Mouse (Mus musculus): ENCODE measurements around the gene Fam206a. TPM values are rescaled to one million over a fixed set of nuclear protein-coding genes. Genes with fewer than 3 reads are reported as not detected.

The Fam206a gene
- polyA plus RNA-seq, 1 experiment from 2014 or later = 20.1 TPM

GRCm38 (mm10) chr4:56831013-56831609 lies 29.0 kb downstream of the Fam206a start:
- H3K9me3 ChIP-seq (ENCODE audit: control insufficient read depth, low read depth, low read length) = no peaks in the 10 kb centered on the region
- no peak overlapping the region for H3K9ac ChIP-seq (replicated peaks; ENCODE audit: low read depth, low read length)
- H3K36me3 ChIP-seq (ENCODE audit: control insufficient read depth, insufficient read depth, low read length) = no peaks in the 10 kb centered on the region; the same call in 1 of the 2 replicates
- no peak overlapping the region for H3K4me3 ChIP-seq (ENCODE audit: low read depth, low read length)
- ATAC-seq (ENCODE audit: insufficient number of reproducible peaks, insufficient read depth, low FRiP score, low read depth) = no peak
- 61% methylated on average over 13 of the region's 13 CpGs for WGBS
- H3K4me2 ChIP-seq (replicated peaks; ENCODE audit: low read depth, low read length) = no peak overlapping the region
- H3K4me1 ChIP-seq (ENCODE audit: control insufficient read depth, insufficient read depth, low read length) = no peaks in the 10 kb centered on the region
- no peaks in the 10 kb centered on the region for H3K27me3 ChIP-seq (ENCODE audit: control insufficient read depth, insufficient read depth, low read length)
- H3K27ac ChIP-seq (ENCODE audit: low read length) = no peak overlapping the region

GRCm38 (mm10) chr4:56831998-56832397 lies 29.9 kb downstream of the Fam206a start:
- Histone ChIP-seq H3K9ac (replicated peaks; ENCODE audit: low read depth, low read length) (no peak overlapping the region), H3K27ac (ENCODE audit: low read length) (no peak overlapping the region), H3K36me3 (ENCODE audit: control insufficient read depth, insufficient read depth, low read length) (no peaks in the 10 kb centered on the region; the same call in 1 of the 2 replicates), H3K27me3 (ENCODE audit: control insufficient read depth, insufficient read depth, low read length) (no peaks in the 10 kb centered on the region), H3K9me3 (ENCODE audit: control insufficient read depth, low read depth, low read length) (no peaks in the 10 kb centered on the region), H3K4me3 (ENCODE audit: low read depth, low read length) (no peak overlapping the region), H3K4me2 (replicated peaks; ENCODE audit: low read depth, low read length) (no peak overlapping the region), H3K4me1 (ENCODE audit: control insufficient read depth, insufficient read depth, low read length) (no peaks in the 10 kb centered on the region)
- 87% methylated on average over 7 of the region's 7 CpGs for WGBS
- ATAC-seq (ENCODE audit: insufficient number of reproducible peaks, insufficient read depth, low FRiP score, low read depth) = no peak

DNA sequence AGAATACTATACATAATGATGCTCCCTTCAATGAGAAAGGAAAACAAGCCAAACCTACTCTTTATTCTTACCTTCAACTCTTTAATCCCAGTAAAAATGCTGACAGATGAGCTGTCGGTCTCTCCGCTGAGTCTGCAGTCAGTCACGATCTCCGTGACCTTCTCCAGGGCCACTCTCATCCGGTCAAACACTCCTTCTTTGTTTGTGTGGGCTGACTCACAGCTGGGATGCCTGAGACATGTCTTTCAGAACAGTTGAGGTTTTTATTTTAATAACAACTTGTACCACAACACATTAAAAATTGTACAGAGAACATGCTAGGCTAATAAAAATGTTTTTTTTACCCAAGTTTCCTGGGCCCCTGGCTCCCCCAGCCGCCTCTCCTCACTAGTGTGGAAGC lies 35.5 kb downstream of the Fam206a start:
- Histone ChIP-seq H3K9me3 (ENCODE audit: control insufficient read depth, low read depth, low read length) (no peaks in the 10 kb centered on the region), H3K36me3 (ENCODE audit: control insufficient read depth, insufficient read depth, low read length) (no peaks in the 10 kb centered on the region; the same call in 1 of the 2 replicates), H3K27ac (ENCODE audit: low read length) (no peak overlapping the region), H3K27me3 (ENCODE audit: control insufficient read depth, insufficient read depth, low read length) (no peaks in the 10 kb centered on the region), H3K4me3 (ENCODE audit: low read depth, low read length) (no peak overlapping the region), H3K9ac (replicated peaks; ENCODE audit: low read depth, low read length) (no peak overlapping the region), H3K4me1 (ENCODE audit: control insufficient read depth, insufficient read depth, low read length) (no peaks in the 10 kb centered on the region), H3K4me2 (replicated peaks; ENCODE audit: low read depth, low read length) (no peak overlapping the region)
- WGBS = 74% methylated on average over 6 of the region's 6 CpGs
- no peak for ATAC-seq (ENCODE audit: insufficient number of reproducible peaks, insufficient read depth, low FRiP score, low read depth)

GRCm38 (mm10) chr4:56840297-56840696 lies 38.2 kb downstream of the Fam206a start:
- no peak for ATAC-seq (ENCODE audit: insufficient number of reproducible peaks, insufficient read depth, low FRiP score, low read depth)
- no peak overlapping the region for H3K4me2 ChIP-seq (replicated peaks; ENCODE audit: low read depth, low read length)
- H3K4me3 ChIP-seq (ENCODE audit: low read depth, low read length) = no peak overlapping the region
- H3K4me1 ChIP-seq (ENCODE audit: control insufficient read depth, insufficient read depth, low read length) = no peaks in the 10 kb centered on the region
- 63% methylated on average over 3 of the region's 3 CpGs for WGBS
- no peaks in the 10 kb centered on the region for H3K27me3 ChIP-seq (ENCODE audit: control insufficient read depth, insufficient read depth, low read length)
- no peak overlapping the region for H3K27ac ChIP-seq (ENCODE audit: low read length)
- no peak overlapping the region for H3K9ac ChIP-seq (replicated peaks; ENCODE audit: low read depth, low read length)
- H3K36me3 ChIP-seq (ENCODE audit: control insufficient read depth, insufficient read depth, low read length) = no peaks in the 10 kb centered on the region; the same call in 1 of the 2 replicates
- no peaks in the 10 kb centered on the region for H3K9me3 ChIP-seq (ENCODE audit: control insufficient read depth, low read depth, low read length)

DNA sequence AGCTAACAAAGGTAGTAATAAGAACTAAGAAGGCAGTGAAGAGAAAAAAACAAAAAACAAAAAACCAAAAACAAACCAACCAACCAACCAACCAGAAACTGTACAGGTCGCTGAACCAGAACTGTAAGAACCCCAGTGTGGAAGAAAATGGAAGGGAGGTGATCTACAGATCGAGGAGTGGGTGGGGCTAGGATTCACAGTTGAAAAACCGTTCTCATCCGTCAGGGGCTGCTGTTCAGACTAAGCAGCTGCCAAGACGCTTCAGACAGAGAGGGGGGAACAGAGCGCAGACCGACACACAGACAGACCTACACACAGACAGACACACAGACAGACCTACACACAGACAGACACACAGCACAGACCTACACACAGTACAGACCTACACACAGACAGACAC lies 40.4 kb downstream of the Fam206a start:
- no peak overlapping the region for H3K27ac ChIP-seq (ENCODE audit: low read length)
- H3K4me2 ChIP-seq (replicated peaks; ENCODE audit: low read depth, low read length) = no peak overlapping the region
- H3K4me3 ChIP-seq (ENCODE audit: low read depth, low read length) = no peak overlapping the region
- ATAC-seq (ENCODE audit: insufficient number of reproducible peaks, insufficient read depth, low FRiP score, low read depth) = no peak
- 74% methylated on average over 7 of the region's 7 CpGs for WGBS
- no peaks in the 10 kb centered on the region for H3K4me1 ChIP-seq (ENCODE audit: control insufficient read depth, insufficient read depth, low read length)
- H3K36me3 ChIP-seq (ENCODE audit: control insufficient read depth, insufficient read depth, low read length) = no peaks in the 10 kb centered on the region; the same call in 1 of the 2 replicates
- no peaks in the 10 kb centered on the region for H3K27me3 ChIP-seq (ENCODE audit: control insufficient read depth, insufficient read depth, low read length)
- H3K9ac ChIP-seq (replicated peaks; ENCODE audit: low read depth, low read length) = no peak overlapping the region
- H3K9me3 ChIP-seq (ENCODE audit: control insufficient read depth, low read depth, low read length) = no peaks in the 10 kb centered on the region

GRCm38 (mm10) chr4:56843963-56844362 lies 41.8 kb downstream of the Fam206a start:
- Histone ChIP-seq H3K9ac (replicated peaks; ENCODE audit: low read depth, low read length) (no peak overlapping the region), H3K27me3 (ENCODE audit: control insufficient read depth, insufficient read depth, low read length) (no peaks in the 10 kb centered on the region), H3K27ac (ENCODE audit: low read length) (no peak overlapping the region), H3K4me3 (ENCODE audit: low read depth, low read length) (no peak overlapping the region), H3K9me3 (ENCODE audit: control insufficient read depth, low read depth, low read length) (no peaks in the 10 kb centered on the region), H3K4me2 (replicated peaks; ENCODE audit: low read depth, low read length) (no peak overlapping the region), H3K36me3 (ENCODE audit: control insufficient read depth, insufficient read depth, low read length) (no peaks in the 10 kb centered on the region; the same call in 1 of the 2 replicates), H3K4me1 (ENCODE audit: control insufficient read depth, insufficient read depth, low read length) (no peaks in the 10 kb centered on the region)
- ATAC-seq (ENCODE audit: insufficient number of reproducible peaks, insufficient read depth, low FRiP score, low read depth) = no peak
- WGBS = 77% methylated on average over 2 of the region's 2 CpGs

GRCm38 (mm10) chr4:56844911-56845310 lies 42.8 kb downstream of the Fam206a start:
- 91% methylated on average over 4 of the region's 4 CpGs for WGBS
- H3K9ac ChIP-seq (replicated peaks; ENCODE audit: low read depth, low read length) = no peak overlapping the region

DNA sequence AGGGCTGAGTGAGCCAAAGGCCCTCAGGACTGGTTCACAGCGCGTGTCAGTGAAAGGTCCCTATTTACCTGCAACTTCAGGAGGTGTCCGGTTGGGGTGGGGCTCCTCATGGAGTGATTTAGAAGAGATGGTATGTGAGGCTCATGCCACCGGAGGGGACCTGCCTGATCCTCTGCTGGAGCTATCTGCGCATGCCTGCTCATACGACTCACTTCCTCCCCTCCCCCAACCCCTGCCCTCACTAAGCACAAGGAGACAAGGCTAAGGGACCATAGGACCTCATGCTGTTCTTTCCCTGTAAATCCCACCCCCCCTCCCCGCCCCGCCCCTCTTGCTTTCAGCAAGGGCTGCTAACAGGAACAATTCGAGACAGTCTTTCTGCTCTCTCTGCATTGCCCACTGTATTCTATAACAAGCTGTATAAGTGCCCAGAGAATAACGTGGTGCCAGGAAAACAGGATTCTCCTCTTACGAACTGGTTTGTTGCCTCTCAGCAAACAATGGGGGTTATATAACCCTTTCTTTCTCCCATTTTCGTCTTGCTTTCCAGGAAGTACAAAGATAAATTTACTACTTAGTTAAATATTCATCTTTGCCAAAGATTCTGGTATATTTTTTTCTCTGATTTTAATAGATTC lies 43.9 kb downstream of the Fam206a start:
- H3K27me3 ChIP-seq (ENCODE audit: control insufficient read depth, insufficient read depth, low read length) = no peaks in the 10 kb centered on the region
- H3K4me1 ChIP-seq (ENCODE audit: control insufficient read depth, insufficient read depth, low read length) = 0 out of 2 replicates have a peak, but pooled peaks cover 2% of the 10 kb centered on the region
- H3K27ac ChIP-seq (ENCODE audit: low read length) = no peak overlapping the region
- H3K36me3 ChIP-seq (ENCODE audit: control insufficient read depth, insufficient read depth, low read length) = no peaks in the 10 kb centered on the region; the same call in 1 of the 2 replicates
- no peak overlapping the region for H3K4me3 ChIP-seq (ENCODE audit: low read depth, low read length)
- 71% methylated on average over 12 of the region's 12 CpGs for WGBS
- no peak for ATAC-seq (ENCODE audit: insufficient number of reproducible peaks, insufficient read depth, low FRiP score, low read depth)
- no peak overlapping the region for H3K4me2 ChIP-seq (replicated peaks; ENCODE audit: low read depth, low read length)
- no peak overlapping the region for H3K9ac ChIP-seq (replicated peaks; ENCODE audit: low read depth, low read length)
- no peaks in the 10 kb centered on the region for H3K9me3 ChIP-seq (ENCODE audit: control insufficient read depth, low read depth, low read length)

More at GRCm38 (mm10) chr4:56844911-56845310, 42.8 kb downstream of the Fam206a start:
- H3K9me3 ChIP-seq (ENCODE audit: control insufficient read depth, low read depth, low read length) = no peaks in the 10 kb centered on the region
- no peak overlapping the region for H3K4me3 ChIP-seq (ENCODE audit: low read depth, low read length)
- no peak for ATAC-seq (ENCODE audit: insufficient number of reproducible peaks, insufficient read depth, low FRiP score, low read depth)
- no peaks in the 10 kb centered on the region; the same call in 1 of the 2 replicates for H3K36me3 ChIP-seq (ENCODE audit: control insufficient read depth, insufficient read depth, low read length)
- H3K4me2 ChIP-seq (replicated peaks; ENCODE audit: low read depth, low read length) = no peak overlapping the region
- H3K27me3 ChIP-seq (ENCODE audit: control insufficient read depth, insufficient read depth, low read length) = no peaks in the 10 kb centered on the region
- H3K4me1 ChIP-seq (ENCODE audit: control insufficient read depth, insufficient read depth, low read length) = no peaks in the 10 kb centered on the region
- H3K27ac ChIP-seq (ENCODE audit: low read length) = no peak overlapping the region
